Mouse (Mus musculus): ENCODE results near the gene Ctsz. TPM values are rescaled to one million over a fixed set of nuclear protein-coding genes. Genes with fewer than 3 reads are reported as not detected.

Ctsz gene
- 10 to 100 TPM; 37.9 to 44.0 TPM for total RNA-seq (2021)
- long read RNA-seq, transcript Ctsz-201 (6 exons, 1,441 nt): major isoform, 31 of 32 reads
- long read RNA-seq, partial matches to known transcripts: 0 of 32 reads
- long read RNA-seq, other reads (novel, unspliced or antisense): 1 of 32 reads

- DNase-seq (ENCODE audit: low spot score in 2 of 2): peak in 1 of 2 experiments; percentile 37
These were observed at the start of gene Ctsz for GRCm38 (mm10) chr2:174438737-174439449. Gene Ctsz, minus strand, starts transcription at chr2:174439039.

- no peak for DNase-seq (ENCODE audit: low spot score in 2 of 2)
These were observed 48.2 kb upstream of the Ctsz start for GRCm38 (mm10) chr2:174487005-174487404.

DNA sequence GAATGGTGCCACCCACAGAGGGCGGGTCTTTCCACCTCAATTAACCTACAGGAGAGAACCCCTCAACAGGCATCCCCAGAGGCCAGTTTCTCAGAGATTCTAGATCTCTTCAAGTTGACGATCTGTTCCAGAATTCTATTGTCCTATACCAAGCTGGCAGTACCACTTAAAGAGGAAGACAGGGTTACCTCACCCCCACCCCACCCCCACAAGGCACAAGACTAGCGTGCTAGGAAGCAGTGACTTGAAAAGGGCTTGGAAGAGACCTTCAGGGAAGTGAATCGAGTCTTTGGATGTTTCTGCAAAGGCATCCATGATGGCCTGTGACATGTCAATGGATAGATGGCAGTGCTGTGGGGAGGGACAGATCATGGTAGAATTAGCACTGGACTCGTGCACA is 39.9 kb upstream of the Ctsz start:
- no peak for DNase-seq (ENCODE audit: low spot score in 2 of 2)

DNA sequence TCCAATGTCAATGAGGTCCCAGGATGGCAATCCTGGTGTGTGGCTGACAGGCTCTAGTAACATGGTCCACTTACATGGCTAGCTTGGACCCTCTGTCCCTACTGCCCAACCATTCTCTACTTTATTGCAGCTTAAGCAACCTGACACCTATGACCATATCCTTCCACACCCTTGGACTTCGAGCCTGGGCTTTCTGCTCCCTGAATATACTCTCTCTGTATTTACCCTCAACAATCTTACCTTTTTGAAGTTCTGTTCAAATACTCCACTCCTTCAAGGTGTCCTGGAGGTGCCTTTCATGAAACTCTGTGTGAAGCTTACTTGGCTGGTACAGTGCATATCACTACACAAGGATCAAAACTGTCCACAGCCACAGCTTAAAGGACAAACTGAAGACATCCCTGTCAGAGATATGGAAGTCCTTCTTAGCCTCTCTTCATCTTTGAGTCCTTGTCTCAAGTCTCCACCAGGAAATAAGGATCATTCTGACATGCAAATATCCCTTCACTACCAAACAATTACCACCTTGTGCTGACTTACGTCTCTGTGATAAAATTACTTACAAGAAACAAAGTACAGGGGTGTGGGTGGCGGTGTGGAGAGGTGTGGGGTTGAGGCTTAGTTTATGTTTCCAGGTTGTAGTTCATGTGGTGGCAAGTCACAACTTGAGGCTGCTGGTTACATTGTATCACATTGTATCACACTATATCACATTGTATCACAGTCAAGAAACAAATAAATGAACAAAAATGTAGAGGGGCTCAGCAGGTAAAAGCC is 38.9 kb upstream of the Ctsz start:
- no peak for DNase-seq (ENCODE audit: low spot score in 2 of 2)

DNA sequence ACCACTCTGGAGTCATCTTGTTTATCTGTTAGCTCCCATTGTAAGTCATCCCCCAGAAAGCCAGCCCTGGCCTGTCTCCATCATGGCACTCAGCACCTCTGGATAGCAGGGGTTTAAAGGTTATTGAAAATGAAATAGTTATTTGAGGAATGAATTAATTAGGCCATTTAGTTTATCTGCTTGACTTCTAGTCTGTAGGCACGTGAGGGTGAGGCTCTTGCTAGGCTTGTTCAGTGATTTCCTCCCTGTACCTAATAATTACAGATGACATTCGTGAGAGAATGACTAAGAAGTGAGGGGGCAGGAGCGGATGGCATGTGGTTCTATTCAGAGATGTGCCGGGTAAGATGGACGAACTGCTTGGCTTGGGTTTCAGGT is 34.7 kb upstream of the Ctsz start:
- no peak for DNase-seq (ENCODE audit: low spot score in 2 of 2)

GRCm38 (mm10) chr2:174472818-174473549 is 34.1 kb upstream of the Ctsz start, which contains the start of gene Prelid3b:
Gene Prelid3b, minus strand, starts transcription at chr2:174473081.
- peak; percentile 98 to 100 for DNase-seq (ENCODE audit: low spot score in 2 of 2)

- no peak for DNase-seq (ENCODE audit: low spot score in 2 of 2)
These were observed 33.6 kb upstream of the Ctsz start for GRCm38 (mm10) chr2:174472407-174472806.

DNA sequence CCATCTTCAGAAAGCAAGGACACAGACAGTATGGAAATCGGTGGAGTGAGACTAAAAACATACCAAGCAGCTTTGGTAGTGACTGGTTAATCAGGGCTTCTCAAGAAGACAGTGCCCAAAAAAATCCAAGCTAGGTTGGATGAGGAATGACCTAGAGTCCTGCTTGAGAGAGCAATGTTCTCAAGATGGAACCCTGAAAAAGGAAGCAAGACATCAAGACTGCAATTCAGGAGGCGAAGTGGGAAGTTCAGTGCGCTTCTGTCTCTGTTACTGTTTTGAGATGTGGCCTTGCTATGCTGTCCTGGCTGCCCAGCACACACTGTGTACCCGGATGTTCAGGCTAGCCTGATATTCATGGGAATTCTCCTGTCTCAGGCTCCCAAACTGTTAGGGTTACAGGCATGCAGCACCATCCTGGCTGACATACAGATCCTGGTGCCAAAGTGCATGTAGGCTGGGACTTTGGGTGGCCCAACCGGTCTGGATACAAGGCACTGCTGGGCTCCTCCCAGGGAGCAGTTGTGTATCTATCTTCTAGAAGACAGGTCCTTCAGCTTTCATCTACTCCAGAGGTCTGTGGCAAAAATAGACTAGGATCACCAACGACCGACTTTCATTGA is 32.1 kb upstream of the Ctsz start:
- DNase-seq (ENCODE audit: low spot score in 2 of 2): no peak

- no peak for DNase-seq (ENCODE audit: low spot score in 2 of 2)
These were observed 31.5 kb upstream of the Ctsz start for GRCm38 (mm10) chr2:174470333-174470732.

GRCm38 (mm10) chr2:174463789-174464523 is 25.1 kb upstream of the Ctsz start, which contains the start of gene Atp5e:
Gene Atp5e, minus strand, starts transcription at chr2:174464105.
- peak; percentile 97 to 98 for DNase-seq (ENCODE audit: low spot score in 2 of 2)

DNA sequence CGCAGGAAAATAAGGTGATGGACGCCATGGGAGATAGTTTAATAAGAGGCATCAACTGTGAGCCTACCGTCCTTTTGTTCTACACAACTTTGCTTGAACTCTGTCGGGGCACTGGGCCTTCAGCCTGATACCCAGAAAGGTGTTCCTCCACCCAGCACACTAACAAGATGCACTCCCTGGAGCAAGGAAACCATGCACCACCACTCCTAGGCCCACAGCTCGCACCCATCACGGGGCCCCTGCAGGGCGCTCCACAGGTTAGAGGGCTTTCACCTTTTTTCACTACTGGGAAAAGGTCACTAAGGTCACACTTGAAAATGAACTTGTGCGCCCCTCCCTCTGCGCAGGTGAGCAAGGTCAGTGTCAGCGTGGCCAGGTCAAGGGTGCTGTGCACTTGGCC is 24.5 kb upstream of the Ctsz start:
- DNase-seq (ENCODE audit: low spot score in 2 of 2): peak in 1 of 2 experiments; percentile 12

GRCm38 (mm10) chr2:174459365-174459764 is 20.5 kb upstream of the Ctsz start:
- DNase-seq (ENCODE audit: low spot score in 2 of 2): no peak

- DNase-seq (ENCODE audit: low spot score in 2 of 2): no peak
These were observed 14.8 kb upstream of the Ctsz start for GRCm38 (mm10) chr2:174453681-174454080.

GRCm38 (mm10) chr2:174450353-174450752 is 11.5 kb upstream of the Ctsz start, which contains the start of gene Tubb1:
Gene Tubb1, plus strand, starts transcription at chr2:174450695.
- DNase-seq (ENCODE audit: low spot score in 2 of 2): no peak

GRCm38 (mm10) chr2:174448405-174448804 is 9.6 kb upstream of the Ctsz start:
- DNase-seq (ENCODE audit: low spot score in 2 of 2): no peak

DNA sequence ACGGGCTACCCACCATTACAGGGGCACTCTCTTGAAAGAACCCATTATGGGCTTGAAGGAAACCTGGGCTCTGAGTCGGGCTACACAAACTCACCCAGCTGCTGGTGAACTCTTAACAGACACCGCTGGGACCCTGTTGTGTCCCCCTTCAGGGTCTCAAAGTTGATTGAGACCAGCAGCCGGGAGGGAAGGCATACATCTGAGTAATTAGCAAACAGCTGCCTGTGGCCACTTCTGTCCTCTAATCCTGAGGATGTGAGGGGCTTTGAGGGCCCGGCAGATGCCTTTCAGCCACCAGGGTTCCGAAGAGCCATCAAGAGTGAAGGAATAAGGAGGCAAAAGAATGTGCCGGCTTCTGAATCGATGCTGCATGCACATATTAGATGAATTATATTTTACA is 8.1 kb upstream of the Ctsz start:
- no peak for DNase-seq (ENCODE audit: low spot score in 2 of 2)

DNA sequence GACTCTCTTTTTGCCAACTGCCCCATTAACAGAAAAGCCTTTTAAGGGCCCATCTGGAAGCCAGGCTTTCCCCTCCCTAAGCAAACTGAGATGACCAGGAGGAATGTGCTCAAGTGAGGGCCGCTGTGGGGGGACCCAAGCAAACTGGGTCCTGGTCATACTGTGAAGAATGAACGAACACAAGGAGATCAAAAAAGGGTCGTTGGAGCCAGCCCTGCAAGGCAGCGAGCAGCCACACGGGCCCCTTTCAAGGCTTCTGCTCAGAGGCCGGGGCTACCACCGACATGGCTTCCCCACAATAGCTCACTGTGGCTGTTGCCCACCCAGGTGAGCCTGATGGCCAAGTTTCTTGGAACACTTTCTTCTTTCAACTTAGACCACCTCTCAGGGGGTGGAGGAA is 7.7 kb upstream of the Ctsz start:
- DNase-seq (ENCODE audit: low spot score in 2 of 2): no peak

GRCm38 (mm10) chr2:174445018-174445417 is 6.2 kb upstream of the Ctsz start:
- DNase-seq (ENCODE audit: low spot score in 2 of 2): no peak

DNA sequence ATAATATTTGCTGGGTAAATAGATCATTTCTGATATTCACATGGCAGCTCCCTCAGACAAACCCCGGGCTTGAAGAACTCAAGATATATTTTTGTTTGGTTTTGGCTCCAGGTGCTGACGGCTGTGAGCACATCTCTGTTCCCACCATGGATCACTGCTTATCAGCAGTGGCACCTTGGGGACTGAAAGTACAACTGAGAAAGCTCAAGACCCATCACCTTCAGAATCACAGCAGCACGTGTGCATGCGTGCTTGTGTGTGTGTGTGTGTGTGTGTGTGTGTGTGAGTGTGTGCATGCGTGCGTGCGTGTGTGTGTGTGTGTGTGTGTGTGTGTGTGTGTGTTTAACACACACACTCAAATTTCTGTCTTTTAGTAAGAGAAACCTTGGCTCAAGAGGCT is 5.5 kb upstream of the Ctsz start:
- no peak for DNase-seq (ENCODE audit: low spot score in 2 of 2)

GRCm38 (mm10) chr2:174443046-174443445 is 4.2 kb upstream of the Ctsz start:
- DNase-seq (ENCODE audit: low spot score in 2 of 2): no peak
